Mouse (Mus musculus) neural tube, embryonic 11.5 days (tissue): ENCODE results near the gene Prdm1. TPM values are rescaled to one million over a fixed set of nuclear protein-coding genes. Genes with fewer than 3 reads are reported as not detected.

Experiments used
- ATAC-seq: fragments of 200-750 bp; cut with Nextera tagmentation; 2 replicates; pipeline ENCODE4 v1.8.0; 2017; ENCODE audit warnings: moderate number of reproducible peaks, mild to moderate bottlenecking, moderate TSS enrichment, moderate library complexity; ENCODE audit not compliant: insufficient read depth, low FRiP score, low TSS enrichment
- DNase-seq: peaks from one replicate; pipeline ENCODE4 v3.0.0-alpha.2; 2015; ENCODE audit warnings: low spot score
- H3K27ac ChIP-seq: fragments of 300-500 bp; sonication (generic); 2 replicates; pipeline ENCODE4 v1.5.1; 2014; ENCODE audit warnings: low read depth, mild to moderate bottlenecking, low read length
- H3K27me3 ChIP-seq: fragments of 300-500 bp; sonication (generic); 2 replicates; pipeline ENCODE4 v1.6.1; 2014; ENCODE audit warnings: mild to moderate bottlenecking, low read length, mixed read lengths; ENCODE audit not compliant: control insufficient read depth, insufficient read depth
- H3K36me3 ChIP-seq: fragments of 300-500 bp; sonication (generic); 2 replicates; pipeline ENCODE4 v1.6.1; 2014; ENCODE audit warnings: mild to moderate bottlenecking, low read length, moderate library complexity, mixed read lengths; ENCODE audit not compliant: control insufficient read depth, insufficient read depth
- H3K4me1 ChIP-seq: fragments of 300-500 bp; sonication (generic); 2 replicates; pipeline ENCODE4 v1.6.1; 2014; ENCODE audit warnings: low read length, mixed read lengths; ENCODE audit not compliant: control insufficient read depth, insufficient read depth
- H3K4me2 ChIP-seq: fragments of 300-500 bp; sonication (generic); 2 replicates; pipeline ENCODE4 v1.6.1; 2014; ENCODE audit warnings: low read depth, mild to moderate bottlenecking, moderate library complexity
- H3K4me3 ChIP-seq: fragments of 300-500 bp; sonication (generic); 2 replicates; pipeline ENCODE4 v1.5.1; 2014; ENCODE audit warnings: low read depth, low read length
- H3K9ac ChIP-seq: fragments of 300-500 bp; sonication (generic); 2 replicates; pipeline ENCODE4 v1.6.1; 2014; ENCODE audit warnings: mild to moderate bottlenecking, low read length
- H3K9me3 ChIP-seq: fragments of 300-500 bp; sonication (generic); 2 replicates; pipeline ENCODE4 v1.6.1; 2016; ENCODE audit warnings: low read length; ENCODE audit not compliant: control insufficient read depth
- WGBS: fragments of 180-500 bp; shearing (Covaris S2); extraction: QIAGEN DNeasy Blood & Tissue Kit; methylation state at CpG from one replicate; pipeline ENCODE4 v1.1.7; 2014; 5-methylcytosine and 5-hydroxymethylcytosine counted together
- polyA plus RNA-seq: library from polyadenylated mRNA; unstranded; fragments of >200 nt; fragmentation: Nextera tagmentation; extraction: Ambion mirVana; gene quantifications from 2 replicates; pipeline ENCODE4 v1.2.1, GENCODE M21; 2014

Gene Prdm1
- polyA plus RNA-seq, 1 experiment from 2014 or later: 1.5 TPM

DNA sequence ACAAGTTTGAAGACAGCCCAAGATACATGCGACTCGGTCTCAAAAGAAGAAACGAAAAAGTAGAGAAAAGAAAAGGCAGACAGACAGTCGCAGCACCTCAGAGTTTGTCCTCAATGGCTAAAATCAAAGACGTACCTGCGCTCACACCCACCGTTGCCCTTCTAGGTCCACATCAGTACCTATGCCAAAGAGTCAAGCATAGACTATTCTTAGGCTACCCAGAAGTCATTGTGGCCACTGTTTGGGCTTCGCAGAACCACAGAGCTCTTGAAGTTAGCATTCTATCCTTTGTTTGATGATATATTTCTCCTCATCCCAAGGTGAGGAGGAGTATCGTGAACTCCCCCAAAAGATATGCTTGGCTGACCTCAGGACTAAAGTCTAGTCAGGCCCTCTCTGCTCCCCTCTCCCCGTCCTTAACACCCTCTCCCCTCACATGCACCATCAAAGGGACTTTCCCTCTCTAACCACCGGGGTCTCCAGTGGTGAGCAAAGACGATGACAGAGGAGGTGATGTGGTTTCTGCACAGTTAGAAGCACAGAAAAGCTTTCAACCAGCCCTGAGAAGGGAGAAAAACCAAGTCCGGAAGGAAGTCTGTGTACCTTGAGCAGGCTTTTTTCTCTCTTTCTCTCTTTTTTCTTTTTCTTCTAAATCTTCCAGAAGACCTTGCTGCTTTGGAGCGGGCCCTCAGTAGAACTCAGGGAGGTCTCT is 99.0 kb downstream of the Prdm1 start:
- H3K4me3 ChIP-seq: no peak overlapping the region
- H3K9me3 ChIP-seq: no peaks in the 10 kb centered on the region
- H3K9ac ChIP-seq: no peak overlapping the region
- DNase-seq (no peak), ATAC-seq (no peak)
- H3K4me1 ChIP-seq: no peaks in the 10 kb centered on the region
- no peak overlapping the region for H3K27ac ChIP-seq
- 89% methylated on average over 14 of the region's 14 CpGs for WGBS
- no peaks in the 10 kb centered on the region for H3K27me3 ChIP-seq
- no peak overlapping the region for H3K4me2 ChIP-seq
- H3K36me3 ChIP-seq: no peaks in the 10 kb centered on the region

DNA sequence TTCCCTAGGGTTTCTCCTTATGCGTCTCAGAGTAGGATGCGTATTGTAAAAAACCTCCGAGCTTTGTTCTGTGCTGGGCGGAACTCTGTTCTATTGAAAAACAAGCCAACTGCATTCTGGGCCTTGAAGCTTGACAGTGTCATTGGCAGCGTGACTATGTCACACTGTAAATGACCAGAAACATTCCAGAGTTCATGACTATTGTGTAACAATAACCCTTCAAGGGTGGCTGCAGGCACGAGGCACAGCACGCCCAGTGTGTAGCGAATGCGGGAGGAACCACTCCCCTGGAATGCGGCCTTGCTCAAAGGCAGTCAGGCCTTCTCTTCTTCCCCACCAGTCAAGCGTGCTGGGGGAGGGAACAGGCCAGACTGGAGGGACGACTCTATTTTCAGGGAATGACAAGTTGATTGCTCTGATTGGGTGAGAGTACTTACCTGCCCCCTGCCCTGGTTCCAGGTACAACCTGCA is 100.4 kb downstream of the Prdm1 start:
- no peaks in the 10 kb centered on the region for H3K27me3 ChIP-seq
- H3K27ac ChIP-seq: no peak overlapping the region
- H3K9me3 ChIP-seq: no peaks in the 10 kb centered on the region
- DNase-seq (peak; percentile 19), ATAC-seq (peak; percentile 53; the same call in 1 of the 2 replicates)
- H3K4me1 ChIP-seq: no peaks in the 10 kb centered on the region
- WGBS: 53% methylated on average over 12 of the region's 12 CpGs
- no peak overlapping the region for H3K9ac ChIP-seq
- no peak overlapping the region for H3K4me2 ChIP-seq
- H3K4me3 ChIP-seq: no peak overlapping the region
- no peaks in the 10 kb centered on the region for H3K36me3 ChIP-seq

DNA sequence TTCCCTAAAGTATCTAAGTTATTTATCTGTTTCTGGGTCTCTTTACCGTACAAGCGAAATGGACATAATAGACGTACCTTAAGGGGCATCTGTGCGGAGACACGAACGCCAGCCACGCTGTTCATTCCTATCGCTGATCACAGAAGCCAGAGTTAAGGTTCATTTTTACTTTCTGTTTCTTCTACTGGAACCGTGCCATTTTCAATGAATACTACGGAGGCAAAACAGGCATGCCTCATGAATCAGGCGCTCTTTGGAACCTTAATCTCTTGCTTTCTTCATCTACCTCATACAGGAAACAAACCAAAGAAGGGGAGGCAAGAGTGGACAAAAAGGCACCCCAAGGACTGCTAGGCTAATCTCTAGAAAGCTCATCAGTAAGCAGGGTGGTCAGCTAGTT is 100.9 kb downstream of the Prdm1 start:
- Histone ChIP-seq H3K4me2 (no peak overlapping the region), H3K9me3 (no peaks in the 10 kb centered on the region), H3K4me1 (no peaks in the 10 kb centered on the region), H3K9ac (no peak overlapping the region), H3K27me3 (no peaks in the 10 kb centered on the region), H3K27ac (no peak overlapping the region), H3K36me3 (no peaks in the 10 kb centered on the region), H3K4me3 (no peak overlapping the region)
- DNase-seq (no peak), ATAC-seq (no peak)
- 96% methylated on average over 11 of the region's 11 CpGs for WGBS

DNA sequence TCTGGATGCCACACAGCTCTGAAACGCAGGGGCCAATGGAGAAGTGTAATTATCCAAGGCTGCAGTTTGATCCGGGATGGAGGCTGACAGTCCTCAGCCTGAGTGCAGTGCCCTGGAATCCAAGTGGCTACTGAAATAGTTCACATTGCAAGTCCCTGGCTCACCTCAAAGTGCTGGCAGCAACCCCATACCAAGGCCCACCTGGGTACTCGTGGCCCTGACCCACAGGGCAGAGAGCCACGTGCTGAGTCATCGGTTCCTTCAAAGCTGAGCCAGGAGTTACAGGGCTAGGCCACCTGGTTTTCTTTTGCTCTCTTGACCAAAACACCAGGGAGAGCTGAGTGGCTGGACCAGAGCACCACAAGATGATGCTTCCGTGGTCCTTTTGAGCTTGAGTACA is 103.3 kb downstream of the Prdm1 start:
- H3K36me3 ChIP-seq: no peaks in the 10 kb centered on the region
- WGBS: 81% methylated on average over 6 of the region's 6 CpGs
- no peaks in the 10 kb centered on the region for H3K27me3 ChIP-seq
- DNase-seq (no peak), ATAC-seq (no peak)
- no peak overlapping the region for H3K27ac ChIP-seq
- H3K4me1 ChIP-seq: no peaks in the 10 kb centered on the region
- no peak overlapping the region for H3K9ac ChIP-seq
- H3K4me2 ChIP-seq: no peak overlapping the region
- H3K9me3 ChIP-seq: no peaks in the 10 kb centered on the region
- no peak overlapping the region for H3K4me3 ChIP-seq

DNA sequence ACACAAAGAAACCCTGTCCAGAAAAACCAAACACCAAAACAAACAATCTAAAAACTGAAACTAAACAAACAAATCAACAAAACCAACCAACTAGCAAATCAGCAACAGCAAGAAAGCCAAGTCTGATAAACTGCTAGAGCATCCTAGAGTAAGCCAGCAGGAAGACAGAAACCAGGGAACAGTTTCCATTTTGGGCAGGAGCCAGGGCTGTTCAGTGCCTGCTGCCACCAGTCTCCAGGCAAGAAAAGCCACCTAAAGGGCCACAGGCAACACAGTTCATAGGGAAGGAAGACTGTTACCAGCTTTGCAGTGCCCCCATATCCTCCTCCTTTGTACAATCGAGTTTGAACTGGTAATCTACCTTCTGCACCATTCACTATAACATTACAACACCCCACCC is 106.4 kb downstream of the Prdm1 start:
- WGBS: 70% methylated on average over 1 of the region's 1 CpGs
- no peak overlapping the region for H3K4me2 ChIP-seq
- H3K36me3 ChIP-seq: no peaks in the 10 kb centered on the region
- no peaks in the 10 kb centered on the region for H3K9me3 ChIP-seq
- no peak overlapping the region for H3K4me3 ChIP-seq
- DNase-seq (no peak), ATAC-seq (no peak)
- H3K27ac ChIP-seq: no peak overlapping the region
- H3K4me1 ChIP-seq: no peaks in the 10 kb centered on the region
- H3K9ac ChIP-seq: no peak overlapping the region
- no peaks in the 10 kb centered on the region for H3K27me3 ChIP-seq

DNA sequence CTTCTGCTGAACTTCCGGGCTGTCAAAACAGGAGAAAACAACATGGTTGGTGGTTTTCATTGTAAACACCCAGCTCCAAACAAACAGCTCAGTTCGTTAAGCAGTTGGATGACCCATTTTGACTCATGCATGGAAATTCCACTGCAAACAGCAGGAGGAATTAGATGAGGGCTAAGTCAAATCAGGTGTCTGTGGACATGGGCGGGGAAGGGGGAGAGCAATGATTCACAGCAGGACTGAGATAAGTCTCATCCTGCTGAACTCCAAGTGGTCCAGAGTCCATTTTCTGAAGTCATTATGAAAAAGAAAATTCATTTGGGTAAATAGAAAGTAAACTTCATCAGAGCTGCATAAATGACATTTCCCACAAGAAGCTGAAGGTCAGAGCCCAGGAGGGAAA is 108.1 kb downstream of the Prdm1 start:
- H3K4me1 ChIP-seq: no peaks in the 10 kb centered on the region
- H3K9ac ChIP-seq: no peak overlapping the region
- ATAC-seq: no peak
- no peak overlapping the region for H3K27ac ChIP-seq
- no peaks in the 10 kb centered on the region for H3K9me3 ChIP-seq
- no peak for DNase-seq
- WGBS: 82% methylated on average over 3 of the region's 3 CpGs
- H3K27me3 ChIP-seq: no peaks in the 10 kb centered on the region
- no peak overlapping the region for H3K4me2 ChIP-seq
- no peak overlapping the region for H3K4me3 ChIP-seq
- H3K36me3 ChIP-seq: no peaks in the 10 kb centered on the region

DNA sequence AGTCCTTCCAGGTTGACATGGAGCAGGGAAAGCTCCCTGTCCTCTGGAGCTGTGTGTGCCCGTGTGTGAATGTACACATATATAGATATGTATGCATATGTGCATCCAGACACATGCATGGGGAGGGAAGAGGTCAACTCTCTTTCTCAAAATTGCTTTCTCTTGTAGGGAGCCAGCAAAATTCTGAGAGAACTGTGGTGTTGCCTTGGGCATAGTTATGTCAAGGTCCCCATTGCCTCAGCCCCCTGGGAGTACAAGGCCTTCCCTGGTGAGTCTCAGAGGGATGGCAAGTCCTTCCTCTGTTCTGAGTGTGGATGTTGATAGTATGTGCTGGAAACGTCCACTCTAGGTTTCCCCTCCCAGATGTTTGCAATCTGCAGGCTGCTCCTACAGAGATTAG is 109.4 kb downstream of the Prdm1 start:
- Histone ChIP-seq H3K9me3 (no peaks in the 10 kb centered on the region), H3K27me3 (no peaks in the 10 kb centered on the region), H3K4me3 (no peak overlapping the region), H3K27ac (no peak overlapping the region), H3K9ac (no peak overlapping the region), H3K4me1 (no peaks in the 10 kb centered on the region), H3K36me3 (no peaks in the 10 kb centered on the region), H3K4me2 (no peak overlapping the region)
- 66% methylated on average over 2 of the region's 2 CpGs for WGBS
- ATAC-seq: no peak
- DNase-seq: no peak

DNA sequence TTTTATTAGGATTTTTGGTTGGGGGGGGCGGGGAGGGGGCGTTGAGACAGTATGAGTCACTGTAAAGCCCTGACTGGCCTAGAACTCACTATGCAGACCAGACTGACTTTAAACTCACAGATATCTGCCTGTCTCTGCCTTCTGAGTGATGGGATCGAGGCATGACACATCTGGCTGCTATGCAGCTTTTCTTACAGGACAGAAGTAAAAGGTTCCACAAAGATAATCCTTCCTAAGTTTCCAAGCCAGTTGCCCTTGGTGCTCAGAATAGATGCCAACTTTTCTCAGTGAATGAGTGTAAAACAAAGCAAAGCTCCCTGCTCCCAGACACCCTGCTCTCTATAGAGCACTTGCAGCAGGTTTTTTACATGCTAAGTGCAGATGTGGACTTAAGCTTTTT is 112.7 kb downstream of the Prdm1 start:
- no peaks in the 10 kb centered on the region for H3K27me3 ChIP-seq
- no peak for DNase-seq
- H3K9me3 ChIP-seq: no peaks in the 10 kb centered on the region
- no peak overlapping the region for H3K4me2 ChIP-seq
- H3K9ac ChIP-seq: no peak overlapping the region
- no peak overlapping the region for H3K4me3 ChIP-seq
- 83% methylated on average over 3 of the region's 3 CpGs for WGBS
- H3K4me1 ChIP-seq: no peaks in the 10 kb centered on the region
- no peak overlapping the region for H3K27ac ChIP-seq
- ATAC-seq: no peak
- no peaks in the 10 kb centered on the region for H3K36me3 ChIP-seq

DNA sequence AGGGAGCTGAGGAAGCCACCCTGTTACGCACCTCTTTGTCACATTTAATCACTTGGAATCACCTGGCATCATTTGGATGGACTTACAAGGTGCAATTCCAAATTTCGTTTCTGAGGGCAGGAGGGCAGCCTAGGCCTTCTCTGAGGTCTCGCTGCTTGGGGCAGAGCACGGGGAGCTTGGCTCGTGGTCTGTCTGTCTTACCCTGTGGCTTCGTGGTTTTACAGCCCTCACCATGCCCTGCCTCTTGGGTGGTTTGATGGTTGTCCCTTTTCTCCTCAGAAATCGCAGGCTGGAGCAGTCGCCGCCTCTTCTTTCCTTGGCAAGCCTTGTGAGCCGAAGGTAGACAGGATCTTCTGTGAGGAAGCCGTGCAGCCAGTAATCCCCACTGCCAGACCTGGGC is 118.3 kb downstream of the Prdm1 start:
- WGBS: 76% methylated on average over 11 of the region's 11 CpGs

More for the DNA sequence above, 118.3 kb downstream of the Prdm1 start:
- H3K4me2 ChIP-seq: no peak overlapping the region
- no peaks in the 10 kb centered on the region for H3K27me3 ChIP-seq
- no peak overlapping the region for H3K27ac ChIP-seq
- no peaks in the 10 kb centered on the region for H3K9me3 ChIP-seq
- no peak overlapping the region for H3K9ac ChIP-seq
- H3K4me1 ChIP-seq: no peaks in the 10 kb centered on the region
- no peaks in the 10 kb centered on the region for H3K36me3 ChIP-seq
- H3K4me3 ChIP-seq: no peak overlapping the region
- ATAC-seq (no peak), DNase-seq (no peak)
